Mouse (Mus musculus): ENCODE measurements at regions not wholly inside any gene's neighbourhood (a gene's known extent, or its start where the extent isn't known, plus 50 kb on each side); places are given as distances from the start of the nearest gene placed in this dataset.

- Histone ChIP-seq H3K4me1 (ENCODE audit: control insufficient read depth, insufficient read depth, low read length) (no peaks in the 10 kb centered on the region), H3K4me3 (replicated peaks; ENCODE audit: extremely low read depth, low read depth, low read length) (no peak overlapping the region)
- TF ChIP-seq CTCF (IDR thresholded peaks at IDR 0.05; ENCODE audit: insufficient read depth, low read length) (peak; percentile 69), POLR2A (IDR thresholded peaks at IDR 0.05; ENCODE audit: borderline replicate concordance, extremely low read depth, low read depth, low read length) (no peak)
- 49% methylated on average over 4 of the region's 4 CpGs for WGBS
- peak; percentile 36 for DNase-seq
These were observed 165.7 kb upstream of the Ccdc54 start for GRCm38 (mm10) chr16:50756696-50757095.

GRCm38 (mm10) chr16:50753612-50754389 lies 162.8 kb upstream of the Ccdc54 start:
- 1% methylated on average over 3 of the region's 3 CpGs for WGBS
- DNase-seq: peak; percentile 26
- Histone ChIP-seq H3K4me1 (ENCODE audit: control insufficient read depth, insufficient read depth, low read length) (no peaks in the 10 kb centered on the region), H3K4me3 (replicated peaks; ENCODE audit: extremely low read depth, low read depth, low read length) (no peak overlapping the region)
- TF ChIP-seq CTCF (IDR thresholded peaks at IDR 0.05; ENCODE audit: insufficient read depth, low read length) (no peak), POLR2A (IDR thresholded peaks at IDR 0.05; ENCODE audit: borderline replicate concordance, extremely low read depth, low read depth, low read length) (peak; percentile 38; the same call in 1 of the 2 replicates)

- 70% methylated on average over 11 of the region's 11 CpGs for WGBS
- no peak for DNase-seq
- TF ChIP-seq POLR2A (IDR thresholded peaks at IDR 0.05; ENCODE audit: borderline replicate concordance, extremely low read depth, low read depth, low read length) (no peak), CTCF (IDR thresholded peaks at IDR 0.05; ENCODE audit: insufficient read depth, low read length) (no peak)
These were observed 162.1 kb upstream of the Ccdc54 start for GRCm38 (mm10) chr16:50753046-50753445.

GRCm38 (mm10) chr16:50752277-50752600 lies 161.3 kb upstream of the Ccdc54 start:
- Histone ChIP-seq H3K4me1 (ENCODE audit: control insufficient read depth, insufficient read depth, low read length) (no peaks in the 10 kb centered on the region), H3K4me3 (replicated peaks; ENCODE audit: extremely low read depth, low read depth, low read length) (peak overlapping the region; percentile 39)
- TF ChIP-seq POLR2A (IDR thresholded peaks at IDR 0.05; ENCODE audit: borderline replicate concordance, extremely low read depth, low read depth, low read length): no peak
- TF ChIP-seq CTCF (IDR thresholded peaks at IDR 0.05; ENCODE audit: insufficient read depth, low read length): no peak
- WGBS: 23% methylated on average over 10 of the region's 10 CpGs
- DNase-seq: peak; percentile 16

More at GRCm38 (mm10) chr16:50753046-50753445, 162.1 kb upstream of the Ccdc54 start:
- Histone ChIP-seq H3K4me1 (ENCODE audit: control insufficient read depth, insufficient read depth, low read length) (no peaks in the 10 kb centered on the region), H3K4me3 (replicated peaks; ENCODE audit: extremely low read depth, low read depth, low read length) (no peak overlapping the region)

- DNase-seq: no peak
- Histone ChIP-seq H3K4me1 (ENCODE audit: control insufficient read depth, insufficient read depth, low read length) (no peaks in the 10 kb centered on the region), H3K4me3 (replicated peaks; ENCODE audit: extremely low read depth, low read depth, low read length) (no peak overlapping the region)
- TF ChIP-seq POLR2A (IDR thresholded peaks at IDR 0.05; ENCODE audit: borderline replicate concordance, extremely low read depth, low read depth, low read length): no peak
- no peak for TF ChIP-seq CTCF (IDR thresholded peaks at IDR 0.05; ENCODE audit: insufficient read depth, low read length)
- 57% methylated on average over 9 of the region's 9 CpGs for WGBS
These were observed 160.7 kb upstream of the Ccdc54 start for GRCm38 (mm10) chr16:50751495-50752276.

- no peak for DNase-seq
- 81% methylated on average over 5 of the region's 5 CpGs for WGBS
- H3K4me1 ChIP-seq (ENCODE audit: control insufficient read depth, insufficient read depth, low read length): no peaks in the 10 kb centered on the region; the same call in 1 of the 2 replicates
- H3K4me3 ChIP-seq (replicated peaks; ENCODE audit: extremely low read depth, low read depth, low read length): no peak overlapping the region
- no peak for TF ChIP-seq CTCF (IDR thresholded peaks at IDR 0.05; ENCODE audit: insufficient read depth, low read length)
- no peak for TF ChIP-seq POLR2A (IDR thresholded peaks at IDR 0.05; ENCODE audit: borderline replicate concordance, extremely low read depth, low read depth, low read length)
These were observed 156.7 kb upstream of the Ccdc54 start for GRCm38 (mm10) chr16:50747698-50748097.

GRCm38 (mm10) chr16:50745723-50746122 lies 154.8 kb upstream of the Ccdc54 start:
- TF ChIP-seq POLR2A (IDR thresholded peaks at IDR 0.05; ENCODE audit: borderline replicate concordance, extremely low read depth, low read depth, low read length) (no peak), CTCF (IDR thresholded peaks at IDR 0.05; ENCODE audit: insufficient read depth, low read length) (no peak)
- Histone ChIP-seq H3K4me3 (replicated peaks; ENCODE audit: extremely low read depth, low read depth, low read length) (no peak overlapping the region), H3K4me1 (ENCODE audit: control insufficient read depth, insufficient read depth, low read length) (no peaks in the 10 kb centered on the region; the same call in 1 of the 2 replicates)
- DNase-seq: no peak
- WGBS: 17% methylated on average over 2 of the region's 2 CpGs

- WGBS: 28% methylated on average over 10 of the region's 10 CpGs
- peak; percentile 34 for DNase-seq
- TF ChIP-seq POLR2A (IDR thresholded peaks at IDR 0.05; ENCODE audit: borderline replicate concordance, extremely low read depth, low read depth, low read length) (no peak), CTCF (IDR thresholded peaks at IDR 0.05; ENCODE audit: insufficient read depth, low read length) (no peak)
- Histone ChIP-seq H3K4me3 (replicated peaks; ENCODE audit: extremely low read depth, low read depth, low read length) (no peak overlapping the region), H3K4me1 (ENCODE audit: control insufficient read depth, insufficient read depth, low read length) (peaks cover 2% of the 10 kb centered on the region)
These were observed 146.5 kb upstream of the Ccdc54 start for GRCm38 (mm10) chr16:50737396-50737843.

- DNase-seq: peak; percentile 90
- 5% methylated on average over 21 of the region's 21 CpGs for WGBS
- Histone ChIP-seq H3K4me3 (replicated peaks; ENCODE audit: extremely low read depth, low read depth, low read length) (peak overlapping the region; percentile 93), H3K4me1 (ENCODE audit: control insufficient read depth, insufficient read depth, low read length) (peaks cover 2% of the 10 kb centered on the region)
- TF ChIP-seq POLR2A (IDR thresholded peaks at IDR 0.05; ENCODE audit: borderline replicate concordance, extremely low read depth, low read depth, low read length) (peak; percentile 64; the same call in 1 of the 2 replicates), CTCF (IDR thresholded peaks at IDR 0.05; ENCODE audit: insufficient read depth, low read length) (peak; percentile 99)
These were observed 145.4 kb upstream of the Ccdc54 start for GRCm38 (mm10) chr16:50736151-50737047.

All from lung, adult 2 months (tissue).